Mouse (Mus musculus) activated CD4-positive, CD25-positive, alpha-beta regulatory T cell, adult 4 months (primary cell): Measurements from ENCODE around the gene Skap1. TPM values are rescaled to one million over a fixed set of nuclear protein-coding genes. Genes with fewer than 3 reads are reported as not detected.

Experiments
- ATAC-seq: one replicate; pipeline ENCODE4 v1.8.0; 2017
- polyA plus RNA-seq, 2 experiments: library from polyadenylated mRNA; unstranded; fragments of 100-300 nt; shearing (Covaris generic); gene quantifications; one replicate each; pipeline ENCODE4 v1.2.1; 2017

Skap1 gene
- polyA plus RNA-seq, 2 experiments from 2014 or later: 615 to 687 TPM

DNA sequence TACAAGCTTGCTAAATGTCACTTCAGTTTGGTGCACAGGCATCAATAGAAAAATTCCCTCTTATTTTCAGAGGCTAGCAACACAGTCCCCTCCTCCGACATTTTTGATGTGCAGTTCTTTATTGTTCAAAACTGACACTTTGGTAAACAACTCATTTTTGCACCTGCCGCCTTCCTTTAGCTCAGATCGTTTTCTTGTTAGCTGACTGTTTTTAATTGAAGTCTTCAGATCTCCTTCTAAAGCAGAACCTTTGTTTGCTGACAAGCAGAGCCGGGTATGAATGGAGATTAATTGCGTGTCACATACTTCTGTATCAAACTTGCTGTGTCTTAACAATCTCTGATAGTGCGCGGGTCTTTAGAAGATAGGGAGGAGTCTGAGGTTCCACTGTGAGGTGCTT lies 2.0 kb downstream of the Skap1 start:
- ATAC-seq: no peak

DNA sequence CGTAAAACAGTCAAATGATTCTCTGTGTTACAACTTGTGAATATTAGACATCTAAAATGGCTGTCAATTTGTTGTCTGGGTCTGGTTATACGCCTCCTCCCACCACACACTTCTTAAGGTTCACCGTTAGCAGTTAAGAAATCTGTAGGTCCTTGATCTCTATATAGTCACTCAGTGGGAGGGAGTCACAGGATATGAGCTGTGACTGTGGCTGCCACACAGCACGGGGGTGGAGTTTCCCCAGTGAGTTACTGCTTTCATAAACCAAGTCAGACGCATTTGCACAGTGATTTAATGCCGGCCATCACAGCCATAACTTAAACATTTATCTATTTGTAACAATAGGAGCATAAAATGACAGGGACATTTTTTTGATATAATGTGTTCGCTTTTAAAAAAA lies 2.6 kb downstream of the Skap1 start:
- peak; percentile 89 for ATAC-seq

DNA sequence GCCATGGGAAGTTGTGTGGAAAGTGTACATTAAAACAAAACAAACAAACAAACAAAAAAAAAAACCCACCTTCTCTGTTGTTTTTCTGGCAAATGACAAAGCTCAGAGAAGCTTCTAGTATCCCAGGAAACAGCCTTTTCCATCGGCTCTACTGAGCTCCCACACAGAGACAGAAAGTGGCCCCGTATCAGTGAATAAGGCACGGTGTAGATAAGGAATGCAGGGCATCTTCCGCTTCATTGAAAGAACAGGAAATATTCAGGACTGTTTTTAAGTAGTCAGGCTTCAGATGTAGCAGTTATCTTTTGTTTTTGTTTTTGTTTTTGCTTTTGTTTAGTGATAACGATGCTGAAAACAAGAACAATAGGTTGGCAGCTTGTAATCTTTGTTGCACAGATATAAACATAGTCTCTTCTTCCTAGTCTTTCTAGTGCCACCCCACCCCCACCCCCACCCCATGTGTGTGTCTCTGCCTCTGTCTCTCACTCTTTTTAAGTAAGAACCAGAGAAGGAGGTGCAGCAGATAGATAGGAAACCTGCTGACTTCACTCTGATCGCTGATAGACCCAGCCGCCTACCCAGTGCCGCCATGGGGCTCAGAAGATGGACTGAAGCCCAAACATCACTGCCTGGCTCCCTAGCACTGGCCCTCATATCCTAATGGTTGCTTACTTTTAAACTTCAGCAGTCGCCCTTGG lies 3.8 kb downstream of the Skap1 start:
- peak; percentile 22 for ATAC-seq

DNA sequence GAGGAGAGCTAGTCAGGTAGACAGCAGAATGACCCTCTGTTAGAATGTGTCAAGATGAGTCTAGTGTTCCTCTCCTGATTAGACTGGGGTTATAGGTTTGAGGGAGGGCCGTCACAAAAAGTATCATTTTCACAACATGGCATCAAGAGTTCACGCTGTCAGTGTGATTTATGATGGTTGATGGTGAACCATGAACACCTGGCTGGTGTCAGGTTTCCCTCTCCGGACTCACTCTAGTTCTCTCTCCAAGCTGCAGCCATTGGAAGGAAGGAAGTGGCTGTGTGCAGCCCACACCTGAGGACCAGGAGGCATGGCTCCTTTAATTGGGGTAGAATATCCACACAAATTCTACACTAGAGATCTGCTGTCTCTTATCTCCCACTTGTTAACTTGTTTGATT lies 18.3 kb downstream of the Skap1 start:
- no peak for ATAC-seq

DNA sequence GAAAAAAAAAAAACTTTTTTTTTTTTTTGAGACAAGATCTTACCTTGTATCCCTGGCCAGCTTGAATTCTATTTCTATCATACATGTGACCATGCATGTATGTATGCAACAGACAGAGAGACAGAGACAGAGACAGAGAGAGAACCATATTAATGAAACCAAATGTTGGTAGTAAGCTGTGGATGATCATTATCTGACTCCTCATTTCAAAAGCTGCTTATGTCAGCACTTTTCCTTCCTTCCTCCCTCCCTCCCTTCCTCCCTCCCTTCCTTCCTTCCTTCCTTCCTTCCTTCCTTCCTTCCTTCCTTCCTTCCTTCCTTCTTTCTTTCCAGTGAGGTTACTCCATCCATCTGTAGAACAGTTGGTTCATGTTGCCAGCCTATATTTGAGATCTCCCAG lies 18.8 kb downstream of the Skap1 start:
- ATAC-seq: no peak

DNA sequence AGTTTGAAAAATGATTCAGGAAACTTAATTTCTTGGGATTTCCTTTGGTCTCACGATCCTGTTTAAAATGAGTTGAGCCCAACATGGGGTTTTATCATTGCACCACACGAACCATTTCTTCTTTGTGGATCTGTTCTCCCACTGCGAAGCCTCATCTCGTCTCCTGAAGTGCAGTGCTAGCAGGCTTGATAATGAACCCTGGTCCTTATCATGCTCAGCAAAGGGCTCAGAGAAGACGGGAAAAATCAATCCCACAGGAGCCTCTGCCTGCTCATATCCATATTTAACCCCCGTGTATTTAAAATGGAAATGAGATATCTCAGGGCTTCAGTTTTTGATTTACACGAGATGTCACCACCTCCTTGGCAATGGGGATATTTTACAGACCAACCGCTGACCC lies 34.1 kb downstream of the Skap1 start:
- ATAC-seq: no peak

DNA sequence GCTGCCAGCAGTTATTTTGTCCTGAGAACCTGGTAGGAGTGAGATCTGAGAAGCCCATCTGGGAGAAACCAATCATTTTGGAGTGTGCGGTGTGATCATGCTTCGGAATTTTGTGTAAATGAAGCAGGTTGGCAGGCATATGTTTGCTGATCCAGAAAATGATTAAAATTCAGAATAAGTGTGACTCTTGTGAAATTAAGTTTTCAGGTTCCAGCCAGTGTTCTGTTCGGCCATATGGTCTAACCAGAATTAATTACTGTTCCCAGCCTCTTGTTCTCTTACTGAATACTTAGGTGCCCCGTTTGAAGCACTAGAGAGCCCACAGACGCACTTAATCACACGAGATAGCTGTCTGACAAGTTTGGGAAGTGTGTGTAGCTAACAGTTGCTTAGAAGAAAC lies 36.6 kb downstream of the Skap1 start:
- ATAC-seq: no peak

DNA sequence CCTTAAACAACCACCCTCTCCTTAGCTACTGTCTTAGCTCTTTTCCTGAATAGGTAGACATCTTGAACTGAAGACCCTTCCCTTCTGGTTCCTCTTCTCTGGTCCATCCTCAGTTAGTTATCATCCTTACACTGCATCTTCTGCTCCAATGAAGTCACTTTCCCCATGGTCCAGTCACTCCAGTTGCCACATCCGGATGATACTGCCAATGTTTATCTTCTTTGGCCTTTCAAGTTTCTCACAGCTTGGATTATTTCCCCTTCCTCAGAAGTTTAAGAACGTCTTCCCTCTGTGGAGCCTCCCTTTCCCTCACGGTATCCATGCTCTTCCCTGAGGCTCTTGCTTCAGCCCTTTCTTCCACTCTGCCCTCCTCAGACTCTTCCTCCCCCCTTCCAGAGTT lies 38.6 kb downstream of the Skap1 start:
- ATAC-seq: no peak

DNA sequence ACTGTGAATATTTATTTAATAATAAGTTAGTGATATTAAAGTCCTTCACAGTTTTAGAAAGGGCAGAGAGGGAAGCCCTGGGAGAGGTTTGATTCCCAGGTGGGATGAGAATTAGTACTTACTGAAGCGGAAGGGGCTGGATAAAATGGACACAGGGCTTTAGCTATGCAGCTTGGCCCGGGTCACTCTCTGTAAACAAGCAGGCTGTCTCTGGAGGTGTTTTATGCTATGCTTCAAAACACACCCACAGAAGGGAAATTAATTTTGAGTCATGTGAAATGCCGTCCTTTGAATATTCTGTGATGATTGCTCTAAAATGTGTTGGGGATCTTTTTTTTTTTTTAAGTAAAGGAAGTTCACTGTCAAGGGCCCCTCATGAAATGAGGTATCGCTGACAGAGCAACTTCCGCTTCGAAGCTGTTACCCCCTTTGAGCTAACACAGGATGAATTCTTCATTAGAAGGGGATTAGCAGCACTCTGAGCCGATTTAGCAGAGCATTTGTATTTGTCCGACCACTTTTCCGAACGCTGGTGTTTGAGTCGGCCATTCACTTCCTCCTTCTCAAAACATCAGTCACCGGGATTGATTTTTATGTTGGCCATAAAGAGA lies 40.2 kb downstream of the Skap1 start:
- ATAC-seq: peak; percentile 86

DNA sequence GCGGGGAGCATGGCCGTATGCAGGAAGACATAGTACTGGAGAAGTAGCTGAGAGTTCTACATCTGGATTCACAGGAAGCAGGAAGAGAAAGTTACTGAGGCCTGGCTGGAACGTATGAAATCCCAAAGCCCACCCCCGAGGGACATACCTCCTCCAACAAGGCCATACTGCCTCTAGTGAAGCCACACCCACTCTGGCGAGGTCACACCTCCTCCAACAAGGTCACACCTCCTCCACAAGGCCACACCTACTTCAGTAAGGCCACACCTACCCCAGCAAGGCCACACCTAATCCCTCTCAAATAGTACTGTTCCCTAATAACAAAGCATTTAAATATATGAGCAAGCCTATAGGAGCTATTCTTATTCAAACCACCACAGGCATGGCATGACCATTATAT lies 41.4 kb downstream of the Skap1 start:
- ATAC-seq: no peak

DNA sequence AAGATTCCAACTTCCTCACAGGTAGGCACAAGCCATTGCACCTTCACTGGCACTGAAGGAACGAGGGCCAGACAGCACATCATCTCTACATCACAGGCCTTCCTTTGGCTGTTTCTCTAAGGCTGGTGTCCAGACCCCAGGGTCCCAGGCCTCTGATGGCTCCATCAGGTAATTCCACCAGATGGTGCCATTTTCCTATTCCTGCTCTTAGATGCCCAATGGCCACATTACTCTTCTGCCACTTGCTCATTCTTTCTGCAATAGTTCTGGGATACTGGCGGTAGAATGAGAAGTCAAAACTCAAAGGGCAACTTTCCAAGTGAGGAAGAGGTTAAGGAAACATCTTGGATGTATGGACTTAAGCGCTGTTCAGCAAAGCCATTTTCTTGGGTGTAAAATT lies 50.8 kb downstream of the Skap1 start:
- no peak for ATAC-seq

DNA sequence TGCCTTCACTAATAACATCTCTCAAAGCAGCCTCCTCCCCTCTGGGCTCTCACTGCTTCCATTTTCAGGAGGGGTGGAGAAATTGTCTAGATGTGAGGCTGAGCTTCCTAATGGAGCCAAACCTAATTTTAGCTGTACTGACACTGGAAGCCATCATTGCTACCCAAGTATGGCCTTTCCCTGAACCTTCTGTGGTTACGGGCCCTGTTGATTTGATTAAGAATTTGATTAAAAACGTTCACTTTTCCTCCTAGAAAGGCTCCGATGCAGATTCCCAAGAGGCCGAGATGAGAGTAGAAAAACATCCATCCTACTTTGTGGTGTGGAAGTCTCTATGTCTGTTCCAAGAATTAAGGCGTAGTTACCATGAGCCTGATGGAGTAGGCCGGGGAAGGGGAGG lies 60.1 kb downstream of the Skap1 start:
- ATAC-seq: no peak

DNA sequence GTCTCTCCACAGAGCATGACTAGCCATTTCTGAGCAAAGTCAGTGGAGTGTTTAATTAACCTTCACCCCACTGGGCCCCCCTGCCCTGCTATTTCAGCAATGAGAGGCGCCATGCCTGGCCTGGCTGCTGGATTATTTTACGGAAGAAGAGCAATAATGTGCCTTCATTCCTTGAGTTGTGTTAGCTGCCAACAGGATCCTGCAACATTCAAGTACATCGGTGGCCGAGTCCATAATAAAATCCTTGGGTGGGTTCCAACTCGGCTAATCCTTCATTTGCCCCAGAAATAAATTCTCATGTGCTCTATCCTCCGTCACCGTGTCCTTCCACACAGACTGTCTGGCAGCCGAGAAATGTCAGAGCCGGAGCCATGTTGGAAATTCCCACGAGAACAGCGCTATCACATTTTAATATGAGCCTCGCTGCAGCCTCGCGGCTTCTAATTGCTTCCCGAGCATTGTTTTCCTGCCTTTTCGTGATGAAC lies 61.8 kb downstream of the Skap1 start:
- ATAC-seq: no peak

DNA sequence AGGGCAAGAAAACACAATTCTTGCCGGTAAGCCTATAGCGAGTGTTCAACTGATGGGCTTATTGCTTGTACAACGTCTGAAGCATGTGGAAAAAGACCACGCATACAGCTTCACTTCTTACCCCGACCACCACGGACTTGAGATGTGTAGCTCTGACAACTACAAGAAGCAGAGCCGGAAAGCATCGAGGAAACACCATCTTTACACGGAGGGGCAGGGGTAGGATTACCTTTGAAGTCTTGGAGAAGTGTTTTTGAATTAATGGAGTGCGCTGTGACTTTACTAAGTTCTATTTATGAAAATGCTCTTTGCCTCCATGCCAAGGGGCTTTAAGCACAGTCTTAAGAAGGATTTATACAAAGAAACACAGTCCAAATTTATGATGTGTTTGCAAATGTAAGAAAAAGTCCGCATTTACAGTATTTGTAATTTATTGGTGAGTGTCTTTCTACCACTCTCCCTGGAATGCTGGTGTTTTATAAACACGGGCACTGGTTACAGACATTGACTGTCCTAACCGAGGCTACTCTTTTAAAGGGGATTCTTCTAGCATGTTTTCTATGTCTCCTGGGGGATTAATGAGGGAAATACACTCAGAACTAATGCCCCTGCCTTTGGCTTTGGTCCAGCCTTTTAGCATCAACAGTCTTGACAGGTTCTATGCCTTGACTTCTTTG lies 67.5 kb downstream of the Skap1 start:
- ATAC-seq: no peak

DNA sequence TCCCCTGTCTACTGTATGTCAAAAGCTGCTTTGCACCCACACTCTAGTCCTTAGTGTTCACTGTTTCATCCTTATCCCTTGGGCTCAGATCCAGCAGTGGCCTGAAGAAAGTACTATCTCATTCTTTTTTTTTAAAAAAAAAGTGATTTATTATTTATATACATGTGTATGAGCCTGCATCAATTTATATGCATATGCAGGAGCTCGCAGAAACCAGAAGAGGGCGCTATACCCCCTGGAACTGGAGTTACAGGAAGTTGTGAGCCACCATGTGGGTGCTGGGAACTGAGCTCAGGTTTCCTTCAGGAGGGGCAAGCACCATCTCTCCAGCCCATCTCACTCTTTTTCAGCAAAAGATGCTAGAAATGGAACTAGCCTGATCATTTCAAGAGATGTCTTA lies 70.1 kb downstream of the Skap1 start:
- ATAC-seq: no peak

DNA sequence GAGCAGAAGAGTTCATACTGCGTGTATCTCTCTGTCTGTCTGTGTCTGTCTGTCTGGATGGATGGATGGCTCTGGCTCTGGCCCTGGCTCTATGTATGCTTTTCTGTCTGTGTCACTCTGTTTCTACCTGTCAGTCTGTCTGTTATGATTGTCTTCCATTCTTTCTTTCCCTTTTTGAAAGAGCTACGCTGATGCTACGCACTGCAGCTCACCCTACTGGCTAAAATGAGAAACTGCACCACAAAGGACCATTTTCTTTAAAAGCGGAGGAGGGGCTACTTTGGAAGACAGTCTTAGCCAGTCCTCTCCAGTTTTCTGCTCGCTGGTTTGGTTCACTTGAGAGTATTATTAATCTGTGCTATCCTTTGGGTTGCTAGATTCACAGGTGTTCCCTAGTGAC lies 71.8 kb downstream of the Skap1 start:
- peak; percentile 57 for ATAC-seq

DNA sequence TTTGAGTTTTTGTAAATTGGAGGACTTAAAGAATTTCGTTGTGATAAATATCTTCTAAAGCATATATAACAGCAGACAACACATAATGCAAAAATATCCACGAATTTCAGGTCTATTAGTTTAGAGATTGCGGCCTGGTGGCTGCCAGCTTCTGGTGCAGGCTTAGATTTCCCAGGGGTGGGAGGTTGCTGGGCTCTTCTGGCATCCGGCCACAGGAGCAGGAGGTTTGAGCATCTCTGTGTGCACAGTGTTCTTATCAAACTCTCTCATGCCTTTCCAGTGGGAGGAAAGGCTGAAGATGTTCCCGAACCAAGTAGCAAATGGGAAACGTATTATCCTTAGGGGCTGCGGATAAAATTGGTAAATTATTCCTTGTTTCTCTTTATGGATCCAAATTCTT lies 77.6 kb downstream of the Skap1 start:
- no peak for ATAC-seq

DNA sequence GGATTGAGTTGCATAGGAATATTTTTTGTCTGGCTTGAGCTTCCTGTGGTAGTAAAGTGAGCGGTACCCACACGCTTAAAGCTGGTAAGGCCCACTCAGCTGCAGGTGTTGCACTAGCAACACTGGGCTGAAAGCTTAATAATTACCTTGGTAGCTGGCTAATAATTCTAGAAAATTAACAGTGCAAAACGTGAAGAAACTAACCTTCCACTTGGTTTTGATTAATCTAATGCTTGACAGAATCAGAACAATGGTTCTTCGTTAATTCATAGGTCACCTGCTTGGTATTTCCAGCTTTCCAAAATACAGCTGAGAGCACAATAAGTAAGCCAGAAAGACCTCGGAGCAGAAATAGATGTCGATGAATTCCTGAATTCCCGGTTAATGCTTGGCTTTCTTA lies 78.2 kb downstream of the Skap1 start:
- no peak for ATAC-seq

DNA sequence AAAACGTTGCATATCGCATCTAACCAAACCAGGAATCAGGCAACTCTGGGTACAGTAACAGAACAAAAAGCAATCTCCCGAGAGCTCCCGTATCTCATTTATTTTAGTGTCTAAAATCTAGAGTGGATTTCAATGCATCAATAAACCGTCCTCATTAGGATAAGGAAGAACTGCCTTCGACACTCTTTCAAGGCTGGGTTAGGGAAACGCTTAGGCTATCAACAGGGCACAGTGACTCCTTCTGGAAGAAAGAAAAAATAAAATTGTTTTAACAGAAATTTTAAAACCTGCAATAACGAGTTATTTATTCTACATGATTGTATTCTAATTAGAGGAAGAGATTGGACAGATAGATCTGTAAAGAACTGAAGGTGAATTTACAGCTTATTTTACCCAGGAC lies 82.0 kb downstream of the Skap1 start:
- ATAC-seq: no peak

DNA sequence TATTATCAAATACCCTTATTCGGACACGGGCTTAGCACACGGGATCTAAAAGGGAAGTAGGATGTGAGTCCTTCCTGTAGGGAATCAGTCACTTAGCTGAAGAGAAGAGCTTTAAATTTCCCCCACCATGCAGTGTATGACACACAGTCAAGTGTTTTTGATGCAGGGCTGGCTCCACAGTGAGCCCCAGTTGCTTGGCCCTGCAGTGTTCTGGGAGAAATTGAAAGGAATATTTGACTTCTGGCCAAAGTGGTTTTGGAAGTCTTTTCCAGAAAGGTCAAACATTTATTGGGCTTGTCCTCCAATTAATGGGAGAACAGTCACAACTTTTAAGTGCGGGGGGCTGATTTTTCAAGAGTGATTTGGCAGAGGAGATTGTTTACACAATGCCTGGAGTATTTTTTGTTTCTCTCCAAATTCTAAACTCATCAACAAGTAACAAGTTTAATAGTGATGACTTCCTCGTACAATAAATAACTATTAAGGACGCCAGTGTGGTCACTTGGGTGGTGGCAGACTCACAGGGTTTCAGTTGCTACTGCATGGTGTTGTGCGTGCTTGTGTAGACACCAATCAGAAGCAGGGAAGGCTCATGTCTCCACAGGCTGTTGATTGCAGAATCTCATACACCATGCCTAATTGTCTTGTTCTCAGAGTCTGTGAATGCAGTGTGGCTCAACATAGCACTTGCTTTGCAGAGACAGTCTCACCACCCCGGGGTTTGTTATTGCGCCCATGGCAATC lies 86.7 kb downstream of the Skap1 start:
- no peak for ATAC-seq

DNA sequence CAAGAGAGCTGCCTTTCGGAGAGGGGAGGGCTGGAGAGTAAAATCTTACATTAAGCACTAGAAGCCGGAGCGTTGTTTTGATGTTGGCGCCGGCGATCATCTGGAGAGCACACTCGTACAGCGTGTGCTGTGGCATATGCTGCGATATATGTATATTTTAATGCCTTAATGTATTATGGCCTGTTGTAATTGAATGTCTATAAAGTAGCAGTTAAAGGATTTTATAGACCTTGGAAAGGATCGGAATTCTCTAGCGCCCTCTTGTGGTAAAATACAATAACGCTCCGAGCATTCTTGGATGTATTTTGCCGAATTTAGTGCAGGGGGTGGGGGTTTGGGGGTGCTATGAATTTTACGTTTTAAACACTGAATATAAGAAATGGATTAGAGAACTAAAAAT lies 88.7 kb downstream of the Skap1 start:
- no peak for ATAC-seq

DNA sequence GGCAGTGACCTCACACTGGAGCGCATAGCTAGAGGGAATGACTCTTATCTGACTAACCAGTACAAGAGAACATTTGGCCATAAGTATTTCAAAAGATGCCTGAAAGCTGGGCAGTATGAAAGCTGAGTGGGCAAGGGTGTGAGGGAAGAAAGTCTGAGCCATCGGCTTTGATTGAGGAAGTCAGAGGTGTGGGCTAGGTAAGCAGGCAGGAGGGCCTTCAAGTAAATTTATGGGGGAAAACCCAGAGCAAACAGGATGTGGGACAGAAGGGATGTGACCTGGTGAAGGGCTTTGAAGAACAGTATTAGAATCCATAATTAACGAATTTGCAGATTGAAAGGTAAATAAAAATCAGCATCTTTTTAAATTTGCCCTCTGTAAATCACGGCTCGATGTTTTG lies 95.8 kb downstream of the Skap1 start:
- ATAC-seq: peak; percentile 79

DNA sequence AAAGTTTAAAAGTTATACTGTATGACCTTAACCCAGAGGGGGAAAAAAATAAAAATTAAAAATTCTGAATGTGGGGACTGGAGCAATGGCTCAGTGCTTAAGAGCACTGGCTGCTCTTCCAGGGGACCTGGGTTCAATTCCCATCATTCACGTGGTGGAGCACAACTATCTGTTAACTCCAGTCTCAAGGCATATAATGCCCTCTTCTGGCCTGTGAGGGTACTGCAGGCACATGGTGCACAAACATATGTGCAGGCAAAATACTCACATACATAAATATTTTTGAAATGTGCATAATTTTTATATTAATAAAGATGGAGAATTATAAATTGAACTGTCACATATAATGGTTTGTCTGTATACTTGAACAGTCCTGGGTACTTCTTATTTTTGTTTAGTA lies 99.7 kb downstream of the Skap1 start:
- ATAC-seq: no peak

DNA sequence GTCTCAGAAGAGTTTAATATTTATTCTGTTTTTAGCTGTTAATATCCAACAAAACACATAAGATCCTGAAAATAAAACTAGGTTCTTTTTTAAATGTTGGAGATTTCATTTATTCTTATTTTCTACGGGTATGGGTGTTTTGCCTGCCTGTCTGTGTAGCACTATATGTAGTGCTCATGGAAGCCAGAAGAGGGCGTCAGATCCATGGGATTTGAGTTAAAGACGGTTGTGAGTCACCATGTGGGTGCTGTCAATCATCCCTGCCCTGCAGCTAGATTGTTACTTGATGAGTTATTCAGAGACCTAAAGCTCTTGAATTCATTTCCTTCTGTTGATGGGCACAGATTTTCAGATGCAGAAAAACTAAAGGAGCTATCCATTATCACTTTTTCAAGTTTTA lies 108.1 kb downstream of the Skap1 start:
- no peak for ATAC-seq
